Mouse (Mus musculus) lung, postnatal 4 days (tissue): ENCODE measurements at regions not wholly inside any gene's neighbourhood (a gene's known extent, or its start where the extent isn't known, plus 50 kb on each side); places are given as distances from the start of the nearest gene placed in this dataset.

Source experiments
- DNase-seq, 2 experiments: peaks; one replicate each; pipeline ENCODE4 v3.0.0; 2021

GRCm38 (mm10) chr2:117399487-117399886, 56.7 kb upstream of the Rasgrp1 start:
- DNase-seq = no peak

DNA sequence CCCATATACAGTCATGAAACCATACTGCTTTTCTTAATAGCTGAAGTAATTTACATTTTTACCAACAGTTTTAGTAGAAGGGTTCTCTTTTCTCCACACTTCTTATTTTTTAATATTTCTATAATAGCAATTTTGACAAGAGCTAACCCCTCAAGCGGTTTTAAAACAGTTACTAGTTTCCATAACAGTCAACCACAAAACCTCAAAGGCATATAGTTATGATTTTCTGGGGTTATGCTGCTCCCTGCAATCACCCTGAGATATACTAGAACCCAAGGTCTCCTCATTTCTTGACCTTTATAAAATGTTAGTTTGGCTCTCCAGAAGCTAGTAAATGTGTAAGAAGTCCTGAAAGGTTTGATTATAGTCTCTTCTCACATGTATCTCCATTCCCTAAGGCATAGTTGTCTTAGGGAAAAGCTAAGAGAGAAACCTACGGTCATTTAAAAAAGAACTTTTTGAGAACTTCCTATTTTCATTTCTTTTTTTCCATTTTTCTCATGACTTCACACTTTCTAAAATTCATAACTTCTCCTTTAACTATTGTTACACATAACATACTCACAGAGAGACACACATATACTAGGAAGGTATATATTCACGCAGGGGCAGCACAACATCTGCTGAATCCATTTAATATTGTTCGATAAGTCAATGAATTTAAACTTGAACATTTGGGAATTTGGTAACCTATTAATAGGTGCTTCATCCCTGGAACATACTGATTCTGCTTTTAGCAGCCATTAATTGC, 60.8 kb upstream of the Rasgrp1 start:
- DNase-seq = no peak

DNA sequence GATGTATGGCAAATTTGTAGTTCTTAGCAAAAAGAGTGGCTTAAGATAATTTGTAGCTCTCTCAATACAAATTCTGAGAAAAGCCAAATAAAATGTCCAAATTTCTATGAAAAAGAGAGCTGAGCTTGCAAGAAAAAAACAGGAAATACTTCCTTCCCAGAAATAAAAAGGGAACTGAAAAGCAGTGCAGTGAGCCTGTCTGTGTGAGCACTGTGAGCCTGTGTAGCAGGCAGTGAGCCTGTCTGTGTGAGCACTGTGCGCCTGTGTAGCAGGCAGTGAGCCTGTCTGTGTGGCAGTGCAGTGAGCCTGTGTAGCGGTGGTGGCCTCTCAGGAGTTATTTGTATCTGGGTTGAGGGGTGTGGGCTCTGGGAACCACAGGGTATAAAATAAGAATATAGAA, 62.7 kb upstream of the Rasgrp1 start:
- peak; percentile 15 to 31 for DNase-seq

GRCm38 (mm10) chr2:117408241-117408640, 65.4 kb upstream of the Rasgrp1 start:
- DNase-seq = no peak

GRCm38 (mm10) chr2:117412045-117412606, 69.3 kb upstream of the Rasgrp1 start:
- DNase-seq = no peak

DNA sequence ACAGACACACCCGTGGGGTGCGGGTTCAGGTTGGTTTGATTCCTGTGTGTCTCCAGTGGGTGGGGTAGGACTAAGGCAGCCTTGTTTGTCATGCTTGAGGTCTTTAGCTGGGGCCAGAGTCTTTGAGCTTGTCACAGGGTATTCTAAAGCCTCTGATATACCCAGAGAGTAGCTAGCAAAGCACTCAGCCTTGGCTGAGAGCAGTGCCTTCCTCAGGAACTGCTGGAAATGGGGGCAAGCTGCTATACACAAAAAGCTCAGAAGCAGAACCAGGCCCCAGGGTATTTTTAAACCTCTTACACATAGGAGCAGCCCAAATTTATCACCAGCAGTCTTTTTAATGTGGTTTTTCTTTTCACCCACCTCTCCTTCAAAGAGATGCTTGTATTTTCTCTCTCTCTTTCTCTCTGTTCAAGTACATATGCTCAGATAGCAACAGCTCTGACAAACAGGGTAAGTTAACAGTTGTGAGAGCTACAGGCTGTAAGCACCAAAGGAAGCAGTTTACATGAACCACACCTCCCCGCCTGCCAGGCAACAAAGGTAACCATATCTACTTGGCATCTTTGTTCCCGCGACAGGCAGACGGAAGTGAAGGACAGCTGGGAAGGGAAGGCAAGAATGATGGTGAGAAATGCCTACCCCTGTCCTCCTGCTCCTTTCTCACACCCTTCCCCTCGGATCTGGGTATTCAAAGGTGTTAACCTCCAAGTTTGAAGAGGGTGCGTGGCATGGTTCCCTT, 74.6 kb upstream of the Rasgrp1 start:
- peak in 1 of 2 experiments; percentile 26 for DNase-seq

DNA sequence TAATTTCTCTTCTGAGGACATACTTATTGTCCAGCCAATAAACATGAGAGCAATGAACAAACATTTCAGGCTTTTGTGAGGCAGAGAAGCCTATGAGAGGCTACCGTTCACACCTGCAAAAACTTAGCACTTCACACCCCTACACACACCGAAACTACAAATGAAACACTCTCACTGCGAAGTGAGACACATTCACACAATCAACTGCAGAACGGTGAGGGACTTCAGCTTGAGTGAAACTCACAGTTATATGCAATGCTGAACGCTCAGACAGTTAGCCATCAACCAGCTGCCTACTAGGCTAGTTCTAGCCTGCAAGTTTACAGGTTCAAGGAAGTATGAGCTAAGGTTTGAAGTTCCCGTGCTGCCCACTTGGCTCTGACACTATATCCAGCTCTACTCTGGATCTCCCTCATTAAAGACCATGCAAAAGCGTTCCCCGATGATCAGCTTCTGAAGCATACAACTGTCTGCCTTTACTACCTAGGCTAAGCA, 75.4 kb upstream of the Rasgrp1 start:
- no peak for DNase-seq

DNA sequence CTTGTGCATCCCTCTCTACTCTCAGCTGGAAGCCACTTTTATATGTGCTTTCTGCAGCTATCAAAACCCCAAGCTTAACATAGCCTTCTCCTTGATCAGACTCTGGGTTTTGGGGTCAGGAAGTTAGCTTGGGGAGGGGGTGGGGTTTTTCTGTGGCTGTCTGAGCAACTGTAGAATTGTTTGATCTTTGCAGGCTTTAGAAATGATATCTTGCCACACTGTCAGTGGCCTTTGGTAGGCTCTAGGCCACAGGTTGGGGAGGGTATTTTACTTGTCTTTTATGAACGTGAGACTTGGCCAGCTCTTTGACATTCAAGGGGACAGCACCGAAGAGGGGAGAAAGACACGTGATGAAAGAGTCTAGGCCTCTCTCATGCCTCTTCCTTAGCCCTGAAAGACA, 75.9 kb upstream of the Rasgrp1 start:
- DNase-seq = no peak

DNA sequence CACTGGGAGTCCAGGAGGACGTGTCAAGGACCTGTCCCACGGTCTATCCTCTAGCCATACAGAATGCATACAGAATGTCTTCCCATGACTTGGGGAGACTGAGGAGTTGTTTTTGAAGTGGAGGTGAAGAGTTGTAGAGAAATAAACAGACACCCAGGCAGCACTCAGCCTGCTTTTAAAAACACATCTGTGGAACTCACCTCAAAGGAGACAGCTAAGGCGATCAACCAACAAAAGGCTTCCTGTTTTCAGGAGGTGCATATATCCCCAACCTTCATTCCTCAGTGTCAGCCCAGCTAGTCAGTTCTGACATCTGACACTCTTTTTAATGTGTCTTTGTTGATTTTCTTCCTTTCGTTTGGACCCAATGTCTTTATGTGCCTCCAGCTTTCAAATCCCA, 78.6 kb upstream of the Rasgrp1 start:
- no peak for DNase-seq

DNA sequence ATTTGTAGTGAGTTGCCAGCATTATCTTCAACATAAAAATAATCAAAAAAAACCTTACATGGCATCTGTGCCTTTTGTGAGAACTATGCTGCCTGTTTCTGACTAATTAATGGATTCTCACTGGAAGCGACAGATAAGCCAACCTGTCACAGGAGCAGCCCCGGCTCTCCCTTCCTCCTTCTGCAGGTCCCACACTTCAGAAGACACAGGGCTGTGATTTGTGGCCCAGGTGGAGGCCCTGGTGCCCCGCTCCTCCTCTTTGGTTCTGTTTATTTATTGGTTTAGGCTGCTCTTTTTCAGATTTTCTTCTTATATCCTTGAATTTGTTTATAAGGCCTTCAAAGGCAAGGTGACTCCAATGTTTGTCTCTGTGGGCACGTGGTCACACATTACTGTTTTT, 80.0 kb upstream of the Rasgrp1 start:
- DNase-seq = no peak

- DNase-seq = no peak
Measured at GRCm38 (mm10) chr2:117429205-117429604, 86.4 kb upstream of the Rasgrp1 start.

GRCm38 (mm10) chr2:117432010-117432409, 89.2 kb upstream of the Rasgrp1 start:
- no peak for DNase-seq

DNA sequence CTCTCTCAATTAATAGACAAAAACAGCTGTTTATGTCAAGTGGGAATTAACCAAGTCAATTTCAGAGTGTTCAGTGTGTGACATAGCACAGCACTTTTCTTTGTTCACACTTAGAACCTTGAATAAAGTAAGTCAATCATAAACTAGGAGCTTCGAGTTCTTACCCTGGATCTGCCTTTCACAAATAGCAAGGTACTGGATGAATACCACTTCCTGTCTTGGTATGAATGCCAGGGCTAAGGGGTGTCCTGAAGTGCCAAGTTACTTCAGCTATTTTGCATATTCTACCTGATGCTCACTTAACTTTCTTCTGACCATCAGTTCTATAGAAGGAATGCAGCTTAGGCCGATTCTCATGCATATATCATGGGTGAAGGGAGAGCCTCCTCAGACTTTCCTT, 90.1 kb upstream of the Rasgrp1 start:
- DNase-seq = no peak

DNA sequence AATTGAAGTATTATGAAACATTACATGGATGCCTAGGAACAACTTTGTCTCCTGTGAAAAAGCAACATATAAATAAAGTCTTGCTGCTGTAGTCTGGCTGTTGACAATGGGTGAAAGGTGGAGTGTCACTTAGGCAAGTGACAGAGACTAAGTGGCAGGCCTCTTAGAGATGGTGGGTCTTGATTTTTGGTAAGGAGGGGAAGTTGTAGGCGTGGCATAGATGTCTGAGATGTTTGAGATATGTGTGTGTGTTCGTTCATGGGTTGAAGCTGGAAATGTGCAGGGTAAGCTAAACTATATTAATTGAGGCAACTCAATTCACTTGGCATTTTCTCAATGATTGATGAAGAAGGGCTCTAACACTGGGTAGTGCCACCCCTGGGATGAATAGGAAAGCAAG, 90.7 kb upstream of the Rasgrp1 start:
- no peak for DNase-seq

DNA sequence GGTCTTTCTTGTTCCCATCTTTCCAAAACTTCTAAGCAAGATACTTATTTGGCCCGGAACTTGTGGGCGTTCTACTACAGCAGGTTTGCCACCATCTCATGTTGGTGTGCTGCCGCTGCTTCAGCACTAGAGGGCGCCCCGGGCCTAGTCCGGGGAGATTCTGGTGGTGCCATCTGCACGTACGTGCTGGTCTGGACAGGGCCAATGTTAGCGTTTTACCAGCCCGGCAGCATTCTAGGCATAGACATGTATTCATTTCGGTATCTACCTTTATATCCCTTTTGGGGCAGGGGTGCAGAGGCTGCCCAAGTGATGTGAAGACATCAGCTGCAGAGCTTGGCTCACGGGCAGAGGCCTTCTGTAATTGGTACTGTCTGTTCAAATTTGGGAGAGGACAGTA, 95.3 kb upstream of the Rasgrp1 start:
- no peak for DNase-seq

DNA sequence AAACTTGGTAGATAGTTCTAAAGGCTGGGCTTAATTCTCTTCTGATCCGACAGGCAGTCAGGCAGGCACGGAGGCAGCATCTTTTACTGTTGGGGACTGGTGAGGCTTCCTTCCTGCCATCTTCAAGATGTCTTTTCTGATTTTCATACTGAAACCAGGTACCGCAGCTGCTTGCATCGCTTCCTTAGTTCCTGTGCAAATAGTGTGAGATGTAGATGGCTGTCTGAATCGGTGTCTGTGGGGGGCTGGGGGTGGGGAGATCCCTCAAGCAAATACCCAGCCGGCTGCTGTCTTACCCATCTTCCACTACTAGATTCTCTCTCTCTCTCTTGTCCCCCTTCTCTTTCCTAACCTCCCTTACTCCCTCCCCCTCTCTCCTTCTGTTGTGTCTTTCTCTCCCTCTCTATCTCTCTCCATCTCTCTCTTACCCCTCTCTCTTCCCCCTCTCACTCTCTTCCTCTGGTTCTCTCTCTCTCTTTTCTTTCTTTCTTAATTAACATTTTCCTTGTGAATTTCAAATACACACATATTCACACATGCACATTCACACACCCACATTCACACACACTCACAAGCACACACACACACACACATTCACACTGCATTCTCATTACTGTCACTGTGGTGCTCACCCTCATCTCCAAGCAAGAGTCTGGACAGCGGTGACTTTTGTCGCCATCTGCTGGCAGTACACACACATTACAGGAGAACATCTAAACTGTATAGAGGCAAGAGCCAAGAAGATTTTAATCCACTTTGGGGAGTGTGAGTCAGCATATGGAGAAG, 96.0 kb upstream of the Rasgrp1 start:
- DNase-seq = peak in 1 of 2 experiments; percentile 76

DNA sequence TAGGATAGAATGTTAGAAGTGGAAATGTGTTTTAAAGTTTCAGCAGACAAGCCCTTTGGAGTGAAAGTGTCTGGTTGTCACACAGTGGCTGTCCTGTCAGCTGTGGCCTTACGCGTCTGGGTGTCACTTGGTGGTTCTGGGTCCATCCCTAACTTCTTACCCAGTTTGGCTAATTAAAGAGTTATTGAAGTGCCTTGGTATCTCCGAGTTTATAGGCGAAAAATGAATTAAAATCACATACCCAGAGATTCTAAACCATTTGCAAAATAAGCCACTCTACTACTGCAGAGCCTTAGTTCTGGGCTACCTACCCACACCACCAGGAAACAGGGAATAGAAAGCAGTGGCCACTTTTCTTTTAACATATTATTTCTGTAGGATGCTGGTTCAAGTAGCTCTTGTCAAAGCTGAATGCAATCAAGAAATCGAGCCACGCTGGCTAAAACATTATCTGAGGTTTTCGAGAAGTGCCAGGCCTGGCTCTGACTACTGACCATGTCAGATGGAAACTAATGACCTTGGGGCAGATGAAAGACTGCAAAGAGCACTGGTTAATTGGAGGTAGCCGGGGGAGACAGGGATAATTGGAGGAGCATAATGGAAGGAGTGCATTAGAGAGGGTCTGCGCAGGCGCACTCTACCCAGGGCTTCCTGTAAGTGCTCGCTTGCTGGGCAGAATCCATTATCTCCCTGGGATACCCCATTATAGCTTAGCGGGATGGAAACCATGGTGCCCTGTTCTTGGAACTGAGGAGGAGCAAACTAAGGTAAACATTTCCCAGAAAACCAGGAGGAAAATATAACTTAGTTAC, 96.8 kb upstream of the Rasgrp1 start:
- no peak for DNase-seq

DNA sequence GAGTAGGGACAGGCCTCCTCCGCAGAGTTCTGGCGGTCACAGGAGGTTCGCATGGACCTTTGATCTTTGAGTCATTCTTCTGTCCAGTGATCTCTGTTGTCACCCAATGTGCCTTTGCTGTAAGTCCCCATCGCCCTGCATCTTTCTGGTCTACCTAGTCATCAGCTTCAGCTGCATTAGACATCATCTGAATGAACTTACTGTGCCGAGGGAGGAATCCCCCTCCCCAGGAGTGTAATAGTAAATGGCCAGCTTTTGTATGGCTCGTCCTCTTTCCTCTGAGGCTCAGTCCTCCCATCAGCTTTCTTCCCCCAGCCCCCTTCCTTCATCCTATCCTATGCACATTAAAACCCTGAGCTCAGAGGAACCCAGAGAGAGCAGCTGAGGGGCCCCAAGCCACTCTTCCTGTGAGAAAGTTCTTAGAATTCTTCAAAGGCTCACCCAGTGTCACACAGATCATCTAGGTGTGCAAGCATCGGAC, 98.0 kb upstream of the Rasgrp1 start:
- no peak for DNase-seq

GRCm38 (mm10) chr2:117442862-117443261, 100.1 kb upstream of the Rasgrp1 start:
- no peak for DNase-seq

- peak; percentile 39 to 54 for DNase-seq
Measured at GRCm38 (mm10) chr2:117444671-117445070, 101.9 kb upstream of the Rasgrp1 start.

- no peak for DNase-seq
Measured at GRCm38 (mm10) chr2:117446876-117447275, 104.1 kb upstream of the Rasgrp1 start.
